Mouse (Mus musculus): ENCODE measurements around the gene Pex14. TPM values are rescaled to one million over a fixed set of nuclear protein-coding genes. Genes with fewer than 3 reads are reported as not detected.

Gene Pex14
- total RNA-seq, 2 experiments from 2014 or later = 52.1 to 55.0 TPM

DNA sequence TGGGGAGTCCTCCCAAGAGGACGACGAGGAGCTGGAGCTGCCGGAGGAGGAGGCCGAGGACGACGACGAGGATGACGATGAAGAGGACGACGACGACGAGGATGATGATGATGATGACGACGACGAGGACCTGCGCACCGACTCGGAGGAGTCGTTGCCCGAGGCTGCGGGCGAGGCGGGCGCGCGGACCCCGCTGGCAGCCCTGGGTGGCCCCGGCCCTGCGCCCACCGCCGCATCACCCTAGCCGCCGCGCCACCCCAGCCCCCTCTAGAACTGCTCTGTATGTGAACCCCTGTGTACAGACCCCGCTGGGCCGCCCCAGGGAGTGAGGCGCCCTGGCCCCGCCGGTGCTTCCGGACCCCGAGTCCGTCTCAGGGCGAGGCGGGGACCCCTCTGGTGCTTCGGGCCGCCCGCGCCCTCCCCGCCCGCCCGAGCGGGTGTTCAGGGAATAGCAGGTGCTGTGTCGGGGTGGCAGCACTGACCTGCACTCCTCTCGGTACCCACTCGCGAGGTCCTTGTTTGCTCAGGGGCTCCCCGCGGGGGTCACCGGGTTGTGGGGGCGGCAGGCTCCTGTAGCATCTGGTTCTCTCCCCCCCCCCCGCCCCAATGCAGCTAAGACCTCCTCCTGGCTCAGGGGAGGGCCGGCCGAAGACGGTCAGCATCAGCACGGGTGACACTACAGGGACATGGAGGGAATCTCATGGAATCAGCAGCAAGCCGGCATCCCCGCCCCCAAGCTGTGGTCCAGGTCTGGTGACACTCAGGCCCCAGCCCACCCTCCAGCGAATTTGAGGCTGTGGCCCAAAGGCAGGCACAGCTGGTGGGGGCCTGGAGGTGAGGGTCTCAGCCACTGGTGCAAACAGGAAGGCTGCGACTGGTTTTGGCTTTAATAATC, 147.1 kb downstream of the Pex14 start:
- peak; percentile 31 to 33 for DNase-seq (ENCODE audit: low spot score in 2 of 2)

DNA sequence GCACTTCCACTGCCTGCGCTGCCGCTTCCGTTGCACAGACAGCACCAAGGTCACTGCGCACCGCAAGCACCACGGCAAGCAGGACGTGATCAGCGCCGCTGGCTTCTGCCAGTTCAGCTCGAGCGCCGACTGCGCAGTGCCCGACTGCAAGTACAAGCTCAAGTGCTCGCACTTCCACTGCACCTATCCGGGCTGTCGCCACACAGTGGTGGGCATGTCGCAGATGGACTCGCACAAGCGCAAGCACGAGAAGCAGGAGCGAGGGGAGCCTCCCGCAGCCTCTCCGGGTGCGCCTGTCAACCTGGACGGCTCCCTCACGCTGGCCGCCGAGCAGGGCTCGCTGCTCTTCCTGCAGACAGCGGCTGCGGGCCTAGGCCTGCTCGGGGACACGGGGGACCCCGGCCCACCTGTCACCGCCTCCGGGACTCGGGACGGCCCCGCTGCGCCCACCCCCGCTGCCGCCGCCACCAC, 147.8 kb downstream of the Pex14 start:
- peak; percentile 25 to 45 for DNase-seq (ENCODE audit: low spot score in 2 of 2)

DNA sequence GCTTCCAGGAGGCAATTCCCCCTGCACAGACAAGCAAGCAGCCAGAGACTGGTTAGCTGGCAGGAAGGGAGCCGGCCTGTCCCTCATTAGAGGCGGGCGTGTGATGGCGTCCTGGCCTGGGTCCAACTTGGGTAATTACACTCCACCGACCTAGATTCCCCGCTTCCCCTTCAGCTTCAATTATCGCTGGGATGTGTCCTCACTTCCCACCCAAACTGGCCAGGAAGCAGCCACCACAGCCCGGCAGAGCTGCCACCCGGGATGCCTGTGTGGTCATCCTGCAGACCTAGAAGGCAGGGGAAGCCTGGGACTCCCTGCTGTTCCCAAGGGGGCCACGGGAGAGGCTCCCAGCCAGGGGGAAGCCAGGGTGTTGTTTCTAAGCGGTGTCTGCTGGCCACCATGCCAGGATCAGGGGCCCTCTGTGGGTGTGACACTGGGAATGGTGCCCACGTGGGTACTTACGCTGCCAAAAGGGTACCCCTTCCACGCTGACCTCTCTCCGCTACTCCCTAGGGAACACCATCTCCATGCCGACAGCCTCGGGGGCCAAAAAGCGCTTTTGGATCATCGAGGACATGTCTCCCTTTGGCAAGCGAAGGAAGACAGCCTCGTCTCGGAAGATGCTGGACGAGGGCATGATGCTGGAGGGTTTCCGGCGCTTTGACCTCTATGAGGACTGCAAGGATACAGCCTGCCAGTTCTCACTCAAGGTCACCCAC, 148.6 kb downstream of the Pex14 start:
- peak; percentile 44 to 67 for DNase-seq (ENCODE audit: low spot score in 2 of 2)

DNA sequence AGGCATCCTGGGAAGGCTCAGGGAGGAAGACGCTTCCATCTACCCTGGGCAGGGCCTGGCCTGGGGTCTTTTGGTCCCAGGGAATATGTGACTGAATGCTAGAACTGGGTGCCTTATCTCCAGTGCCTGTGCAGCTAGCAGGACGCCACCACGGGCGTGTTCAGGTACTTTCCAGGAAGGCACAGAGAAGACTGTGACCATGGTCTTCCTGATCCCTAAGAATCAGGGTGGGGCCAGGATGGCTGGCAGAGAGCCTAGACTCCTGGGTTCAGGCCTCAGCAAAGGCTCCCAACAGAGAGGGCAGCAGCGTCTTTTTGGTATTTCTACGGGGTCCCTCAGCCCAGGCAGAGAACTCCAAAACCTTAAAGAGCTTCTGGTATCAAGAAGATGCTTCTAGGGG, 149.2 kb downstream of the Pex14 start:
- no peak for DNase-seq (ENCODE audit: low spot score in 2 of 2)

DNA sequence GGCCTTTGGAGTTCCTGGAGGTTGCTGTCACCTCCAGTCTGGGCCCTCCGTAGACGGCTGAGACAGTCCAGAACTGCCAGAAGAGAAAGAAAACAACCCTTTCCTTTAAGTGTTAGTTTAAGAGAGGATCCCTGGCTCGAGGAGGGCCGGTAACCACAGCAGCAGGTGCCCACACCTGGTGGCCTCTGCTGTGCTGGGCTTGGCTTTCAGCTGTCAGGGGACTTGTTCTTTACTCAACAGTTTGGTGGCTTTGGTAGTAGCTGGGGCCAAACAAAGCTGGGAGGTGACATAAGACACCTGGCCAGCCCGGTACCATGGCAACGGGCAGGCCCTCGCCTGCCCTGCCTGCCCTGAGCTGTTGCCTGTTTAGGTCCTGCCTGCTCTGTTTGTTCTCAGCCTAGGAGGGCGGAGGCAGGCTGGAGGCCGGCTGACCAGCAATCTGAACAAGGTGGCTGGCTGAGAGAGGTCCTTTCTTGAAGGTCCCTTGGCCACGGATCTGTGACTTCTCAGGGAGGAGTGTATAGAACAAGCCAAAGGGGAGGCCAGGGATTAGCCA, 151.8 kb downstream of the Pex14 start:
- DNase-seq (ENCODE audit: low spot score in 2 of 2) = no peak

DNA sequence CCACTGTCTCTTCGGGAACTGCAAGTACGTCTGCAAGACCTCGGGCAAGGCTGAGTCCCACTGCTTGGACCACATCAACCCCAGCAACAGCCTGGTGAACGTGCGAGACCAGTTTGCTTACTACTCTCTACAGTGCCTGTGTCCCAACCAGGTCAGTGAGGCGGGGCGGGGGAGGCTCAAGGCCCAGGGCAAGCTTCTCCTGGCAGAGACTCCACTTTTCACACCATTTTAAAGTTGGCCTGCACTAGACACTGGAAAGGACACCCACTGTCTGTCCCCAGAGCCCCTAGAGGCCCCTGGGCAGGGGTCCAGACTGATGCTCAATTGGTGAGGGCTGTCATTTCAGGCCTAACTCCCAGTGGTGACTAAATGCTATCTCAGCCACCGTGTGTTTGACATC, 153.6 kb downstream of the Pex14 start:
- DNase-seq (ENCODE audit: low spot score in 2 of 2) = no peak

DNA sequence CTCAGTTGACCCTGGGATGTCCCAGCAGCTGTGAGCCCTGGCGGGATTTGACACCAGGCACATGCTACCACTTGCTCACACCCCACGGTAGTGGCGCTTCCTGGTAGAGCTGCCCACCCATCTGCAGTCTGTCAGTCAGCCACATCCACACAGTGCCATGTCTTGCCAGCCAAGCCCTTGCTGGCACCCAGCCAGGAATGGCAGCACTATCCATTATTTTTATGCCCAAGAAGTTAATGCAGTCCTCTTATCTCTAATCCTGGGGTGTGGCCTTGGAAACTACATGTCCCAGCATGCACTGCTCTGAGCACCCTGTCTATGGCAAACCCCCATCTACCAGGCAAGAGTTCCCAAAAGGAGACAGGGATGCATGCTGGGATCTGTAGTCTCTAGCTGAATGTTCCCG, 154.2 kb downstream of the Pex14 start:
- DNase-seq (ENCODE audit: low spot score in 2 of 2) = no peak

DNA sequence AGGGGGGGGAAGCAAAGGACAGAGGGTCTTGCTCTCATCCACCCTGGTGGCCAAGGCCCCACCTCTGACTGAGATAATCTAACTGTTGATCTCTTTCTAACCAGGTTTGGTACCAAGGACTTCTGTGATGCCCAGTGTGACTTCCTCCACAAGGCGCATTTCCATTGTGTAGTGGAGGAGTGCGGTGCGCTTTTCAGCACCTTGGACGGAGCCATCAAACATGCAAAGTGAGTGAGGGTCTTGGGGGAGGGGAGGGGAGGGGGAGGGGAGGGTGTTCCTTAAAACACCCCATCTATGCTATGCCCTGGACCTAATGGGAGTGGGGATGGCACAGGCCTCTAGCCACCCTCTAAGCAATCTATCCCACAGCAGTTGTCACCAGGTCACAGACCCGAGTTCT, 156.6 kb downstream of the Pex14 start:
- DNase-seq (ENCODE audit: low spot score in 2 of 2) = no peak

DNA sequence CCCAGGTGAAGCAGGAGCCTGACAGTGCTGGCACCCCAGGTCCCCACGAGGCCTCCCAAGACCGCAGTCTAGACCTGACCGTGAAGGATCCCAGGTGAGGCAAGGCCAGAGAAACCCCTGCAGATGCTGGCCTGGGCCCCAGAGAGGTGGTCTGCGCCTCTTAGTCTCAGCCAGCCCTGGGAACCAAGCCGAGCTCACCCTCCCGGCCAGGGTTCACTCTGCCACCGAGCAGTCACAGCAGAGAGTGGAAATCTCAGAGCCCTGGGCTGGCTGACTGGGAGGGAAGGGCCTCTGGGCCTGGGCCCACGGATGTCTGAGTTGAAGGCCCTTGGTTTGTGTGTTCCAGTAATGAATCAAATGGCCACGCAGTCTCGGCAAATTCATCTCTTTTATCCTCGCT, 158.4 kb downstream of the Pex14 start:
- no peak for DNase-seq (ENCODE audit: low spot score in 2 of 2)

DNA sequence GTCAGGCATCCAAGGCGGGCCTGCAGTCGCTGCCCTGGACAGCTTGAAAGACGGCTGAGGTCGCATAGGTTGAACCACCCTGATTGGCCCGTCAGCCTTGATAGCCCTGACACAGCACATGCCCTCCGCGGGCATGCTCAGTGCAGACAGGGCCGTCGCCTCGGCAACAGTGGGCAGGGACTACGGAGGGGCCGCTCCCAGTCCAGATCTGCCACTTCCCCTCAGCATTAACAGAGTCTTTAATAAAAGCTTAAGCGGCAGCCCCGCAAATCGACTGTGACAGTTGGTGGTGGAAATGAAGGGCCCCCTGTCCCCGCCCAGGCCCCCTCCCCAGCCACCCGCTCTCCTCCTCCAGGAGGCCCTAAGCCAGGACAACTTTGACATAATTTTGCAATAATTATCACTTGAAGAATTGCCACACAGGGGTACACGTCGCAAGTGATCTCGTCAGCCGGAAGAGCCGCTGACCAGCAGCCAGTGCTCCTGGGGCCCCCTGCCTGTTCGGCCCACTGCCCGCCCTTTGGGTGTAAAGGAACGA, 158.9 kb downstream of the Pex14 start:
- DNase-seq (ENCODE audit: low spot score in 2 of 2) = no peak

DNA sequence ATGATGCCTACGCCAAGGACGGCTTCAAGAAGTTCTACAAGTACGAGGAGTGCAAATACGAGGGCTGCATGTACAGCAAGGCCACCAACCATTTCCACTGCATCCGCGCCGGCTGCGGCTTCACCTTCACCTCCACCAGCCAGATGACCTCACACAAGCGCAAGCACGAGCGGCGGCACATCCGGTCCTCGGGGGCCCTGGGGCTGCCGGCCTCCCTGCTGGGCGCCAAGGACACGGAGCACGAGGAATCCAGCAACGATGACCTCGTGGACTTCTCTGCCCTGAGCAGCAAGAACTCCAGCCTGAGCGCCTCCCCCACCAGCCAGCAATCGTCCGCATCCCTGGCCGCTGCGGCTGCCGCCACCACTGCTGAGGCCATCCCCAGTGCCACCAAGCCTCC, 161.1 kb downstream of the Pex14 start:
- DNase-seq (ENCODE audit: low spot score in 2 of 2) = no peak

DNA sequence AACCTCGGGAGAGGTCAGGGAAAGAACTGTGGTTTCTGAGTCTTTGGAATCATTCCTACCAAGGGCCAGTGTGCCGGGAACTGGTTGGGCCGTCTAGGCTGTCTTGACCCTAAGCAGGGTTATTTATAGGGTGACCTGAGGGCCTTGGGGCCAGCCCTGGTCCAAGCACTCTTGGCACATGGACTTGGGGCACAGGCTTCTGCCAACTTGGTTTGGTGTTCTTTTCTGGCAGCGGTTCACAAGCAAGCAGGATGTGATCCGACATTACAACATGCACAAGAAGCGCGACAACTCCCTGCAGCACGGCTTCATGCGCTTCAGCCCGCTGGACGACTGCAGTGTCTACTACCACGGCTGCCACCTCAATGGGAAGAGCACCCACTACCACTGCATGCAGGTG, 162.9 kb downstream of the Pex14 start:
- DNase-seq (ENCODE audit: low spot score in 2 of 2) = no peak

DNA sequence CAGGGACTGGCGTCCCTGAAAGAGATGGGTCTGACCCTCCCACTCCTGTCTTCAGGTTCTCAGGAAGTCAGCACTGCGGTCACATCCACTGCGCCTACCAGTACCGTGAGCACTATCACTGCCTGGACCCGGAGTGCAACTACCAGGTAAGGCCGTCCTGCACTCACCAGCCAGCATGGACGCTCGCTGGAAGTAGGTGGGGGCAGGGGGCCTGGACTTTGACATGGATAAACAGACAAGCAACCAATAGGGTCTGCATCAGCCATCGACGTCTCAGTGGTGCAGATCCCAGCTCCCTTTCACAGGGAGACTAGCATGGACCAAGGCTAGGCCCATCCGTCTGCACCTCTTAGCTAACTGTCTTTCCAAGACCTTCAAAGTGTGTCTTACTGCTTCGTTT, 163.6 kb downstream of the Pex14 start:
- no peak for DNase-seq (ENCODE audit: low spot score in 2 of 2)

DNA sequence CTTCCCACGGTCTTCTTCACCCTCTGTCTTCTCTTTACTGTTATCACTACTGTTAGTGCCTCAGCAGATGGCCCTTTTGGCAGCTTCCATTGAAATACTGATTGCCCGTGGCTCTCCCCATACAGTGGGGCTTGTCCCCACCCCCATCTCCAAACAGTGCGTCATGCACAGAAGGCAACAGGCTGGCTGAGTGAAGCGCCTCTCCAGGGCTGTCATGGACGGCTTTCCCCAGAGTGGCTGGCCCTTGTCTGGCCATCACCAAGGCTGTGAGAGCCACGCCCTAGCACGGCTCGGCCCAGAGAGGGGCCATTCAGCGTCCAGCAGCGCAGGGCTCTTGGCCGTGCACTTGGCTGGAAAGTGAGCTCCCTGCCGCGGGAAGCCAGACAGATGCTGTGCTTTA, 164.5 kb downstream of the Pex14 start:
- no peak for DNase-seq (ENCODE audit: low spot score in 2 of 2)

DNA sequence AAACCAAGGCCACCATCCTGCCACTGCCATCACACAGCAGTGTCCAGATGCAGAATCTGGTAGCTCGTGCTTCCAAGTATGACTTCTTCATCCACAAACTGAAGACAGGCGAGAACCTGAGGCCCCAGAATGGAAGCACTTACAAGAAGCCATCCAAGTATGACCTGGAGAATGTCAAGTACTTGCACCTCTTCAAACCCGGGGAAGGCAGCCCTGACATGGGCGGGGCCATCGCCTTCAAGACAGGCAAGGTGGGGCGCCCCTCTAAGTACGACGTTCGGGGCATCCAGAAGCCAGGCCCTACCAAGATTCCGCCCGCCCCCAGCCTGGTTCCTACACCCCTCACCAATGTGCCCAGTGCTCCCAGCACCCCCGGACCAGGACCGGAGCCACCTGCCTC, 166.6 kb downstream of the Pex14 start:
- DNase-seq (ENCODE audit: low spot score in 2 of 2) = no peak

DNA sequence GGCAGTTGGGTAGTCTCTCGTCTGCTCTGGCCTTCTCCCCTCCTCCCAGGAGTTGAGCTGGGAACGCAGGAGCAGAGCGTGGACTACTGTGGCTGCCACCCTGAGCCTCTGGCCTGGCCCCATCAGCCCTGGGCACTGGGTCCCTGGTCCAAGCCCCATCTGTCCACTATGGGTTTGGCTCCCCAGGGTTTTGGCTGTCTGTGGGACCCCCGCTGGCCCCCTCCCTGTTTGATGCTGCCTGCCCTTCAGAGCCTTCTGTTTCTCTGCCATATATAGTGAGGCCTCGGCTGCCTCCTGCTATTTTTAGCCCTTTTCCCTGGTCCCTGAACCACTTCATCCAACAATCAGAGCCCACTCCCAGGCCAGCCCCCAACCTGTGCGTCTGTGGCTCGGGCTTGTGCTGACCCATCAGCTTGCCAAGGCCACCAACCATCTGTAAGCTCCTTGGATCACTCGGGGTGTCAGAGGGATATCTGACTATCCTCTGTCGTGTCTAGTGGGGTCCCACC, 168.9 kb downstream of the Pex14 start:
- DNase-seq (ENCODE audit: low spot score in 2 of 2) = no peak

DNA sequence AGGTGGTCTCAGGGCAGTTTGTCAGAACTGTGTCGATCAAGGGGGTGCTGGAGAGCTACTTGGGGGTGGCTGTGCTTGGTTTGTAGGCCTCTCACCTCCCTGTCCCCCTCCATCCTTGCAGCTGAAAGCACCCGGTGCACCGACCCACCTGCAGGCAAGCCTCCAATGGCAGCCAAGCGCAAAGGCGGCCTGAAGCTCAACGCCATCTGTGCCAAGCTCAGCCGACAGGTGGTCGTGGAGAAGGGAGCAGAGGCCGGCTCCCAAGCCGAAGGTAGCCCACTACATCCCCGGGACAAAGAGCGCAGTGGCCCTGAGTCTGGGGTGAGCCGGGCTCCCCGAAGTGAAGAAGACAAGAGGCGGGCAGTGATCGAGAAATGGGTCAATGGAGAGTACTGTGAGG, 170.8 kb downstream of the Pex14 start:
- DNase-seq (ENCODE audit: low spot score in 2 of 2) = no peak

DNA sequence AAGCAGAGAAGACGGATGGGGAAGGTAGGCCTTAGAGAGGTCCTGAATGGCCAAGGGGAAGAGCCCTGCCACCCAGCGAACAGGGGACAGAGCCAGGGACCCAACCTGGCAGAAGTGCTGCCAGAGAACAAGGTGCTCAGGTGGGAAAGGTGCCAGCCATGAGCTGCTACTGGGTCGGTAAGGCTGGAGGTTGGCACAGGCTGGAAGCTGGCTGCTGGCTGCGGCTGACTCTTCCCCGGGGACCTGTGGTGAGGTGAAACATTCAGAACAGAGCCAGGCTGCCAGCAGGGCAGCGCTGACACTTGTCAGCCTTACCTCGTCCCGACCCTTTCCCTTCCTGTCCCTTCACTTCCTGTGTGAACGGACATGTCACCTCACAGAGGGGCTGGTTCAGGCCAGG, 171.4 kb downstream of the Pex14 start:
- no peak for DNase-seq (ENCODE audit: low spot score in 2 of 2)

DNA sequence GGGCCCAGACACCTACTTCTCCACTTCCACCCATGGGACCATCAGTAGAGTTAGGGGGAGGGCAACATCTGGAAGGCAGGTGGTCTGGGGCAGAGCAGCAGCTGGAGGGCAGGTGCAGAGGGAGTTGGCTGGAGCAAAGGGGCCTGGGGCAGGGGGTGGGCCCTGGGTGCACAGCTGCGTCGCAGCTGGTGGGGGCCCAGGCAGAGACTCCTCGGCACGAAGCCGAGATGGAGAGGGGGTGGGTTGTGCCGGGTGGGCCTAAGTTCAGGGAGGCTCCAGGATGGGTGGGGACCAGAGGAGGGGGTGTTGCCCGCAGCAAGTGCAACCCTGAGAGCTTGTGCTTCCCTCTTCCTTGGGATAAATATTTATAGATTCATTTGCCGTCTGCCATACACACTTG, 173.2 kb downstream of the Pex14 start:
- no peak for DNase-seq (ENCODE audit: low spot score in 2 of 2)

DNA sequence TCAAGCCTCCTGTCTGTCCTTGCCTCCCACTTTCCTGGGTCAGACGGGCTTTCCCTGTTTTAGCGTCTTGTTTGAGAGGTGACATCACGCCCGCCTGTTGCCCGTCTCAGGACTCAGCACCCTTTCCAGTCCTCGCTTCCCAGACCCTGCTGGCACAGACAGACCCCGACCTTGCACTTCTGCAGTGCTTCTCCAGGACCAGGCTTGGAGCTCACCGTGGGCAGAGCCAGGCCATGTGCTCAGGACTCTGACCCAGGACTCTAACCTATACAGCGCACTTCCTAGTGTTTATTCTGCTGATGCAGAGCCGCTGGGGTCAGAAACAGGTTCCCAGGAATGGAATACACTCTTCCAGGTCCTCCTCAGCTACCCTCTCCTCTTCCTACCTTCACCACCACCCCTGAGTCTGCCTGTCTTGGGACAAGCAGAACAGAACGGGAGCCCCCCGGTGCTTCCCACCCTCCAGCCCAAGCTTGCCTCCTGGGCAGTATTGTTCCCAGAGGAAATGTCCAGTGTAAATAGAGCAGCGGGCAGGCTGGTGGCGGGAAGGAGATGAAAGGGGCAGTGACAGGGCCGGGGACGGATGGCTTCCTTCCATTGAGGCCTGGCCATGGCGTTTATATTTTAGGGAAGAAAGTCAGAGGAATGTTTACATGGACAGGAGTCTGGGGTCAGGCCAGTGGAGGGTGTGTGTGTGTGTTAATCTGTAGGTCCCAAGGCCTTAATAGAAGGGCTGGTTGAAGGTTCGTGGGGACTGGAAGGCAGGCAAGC, 173.9 kb downstream of the Pex14 start:
- DNase-seq (ENCODE audit: low spot score in 2 of 2) = no peak

DNA sequence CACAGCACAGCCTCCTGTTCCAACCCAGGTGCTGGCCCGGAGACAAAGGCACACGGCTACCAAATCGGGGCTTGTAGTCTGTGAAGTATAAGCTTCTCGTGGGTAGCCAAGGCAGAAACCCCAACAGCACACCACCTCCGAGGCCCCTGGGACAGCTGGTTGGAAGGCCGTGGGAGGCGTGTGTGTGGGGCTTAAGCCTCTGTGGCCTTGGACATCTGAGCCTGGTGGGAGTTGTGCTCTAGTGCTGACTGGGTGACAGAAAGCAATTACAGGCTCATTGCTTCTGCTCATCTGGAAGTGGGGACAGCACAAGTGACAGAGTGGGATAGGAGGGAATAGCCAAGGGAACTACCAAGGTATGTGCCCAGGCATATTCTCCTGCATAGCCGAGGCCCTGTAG, 175.7 kb downstream of the Pex14 start:
- no peak for DNase-seq (ENCODE audit: low spot score in 2 of 2)
